Mouse (Mus musculus): ENCODE results near the gene Mpdu1.
A peak's percentile ranks its signal among the peaks of the same experiment; 100 is the strongest.
"Not testable (repeated sequence)": the region's sequence is repeated elsewhere in the genome, so short reads cannot be mapped to it uniquely, and the experiment has no call there.

Mpdu1 gene

DNA sequence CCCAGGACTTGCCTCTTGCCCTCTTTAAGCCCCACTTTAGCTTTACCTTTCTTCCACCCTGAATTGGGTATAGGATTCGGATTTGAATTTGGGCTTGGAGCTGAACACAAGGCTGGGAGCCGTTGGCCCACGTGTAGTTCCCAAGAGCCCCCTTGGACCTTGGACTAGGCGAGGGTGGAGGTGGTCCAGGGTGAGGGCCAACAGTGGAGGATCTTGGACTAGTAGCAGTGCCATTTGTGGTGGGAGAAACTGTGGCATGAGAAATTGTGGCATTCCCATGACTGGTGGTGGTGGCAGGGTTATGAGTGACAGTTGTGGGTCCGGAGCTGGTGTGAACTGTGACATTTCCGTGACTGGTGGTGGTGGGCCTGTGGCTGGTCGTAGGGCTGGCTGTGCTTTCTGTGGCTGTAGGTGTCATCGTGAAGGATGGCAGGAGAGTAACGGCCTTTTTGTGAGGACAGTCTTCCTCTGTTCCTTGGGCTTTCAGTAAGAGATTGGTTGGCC is 3.1 kb upstream of the Mpdu1 start:
- no peak for DNase-seq (ENCODE audit: low spot score)

DNA sequence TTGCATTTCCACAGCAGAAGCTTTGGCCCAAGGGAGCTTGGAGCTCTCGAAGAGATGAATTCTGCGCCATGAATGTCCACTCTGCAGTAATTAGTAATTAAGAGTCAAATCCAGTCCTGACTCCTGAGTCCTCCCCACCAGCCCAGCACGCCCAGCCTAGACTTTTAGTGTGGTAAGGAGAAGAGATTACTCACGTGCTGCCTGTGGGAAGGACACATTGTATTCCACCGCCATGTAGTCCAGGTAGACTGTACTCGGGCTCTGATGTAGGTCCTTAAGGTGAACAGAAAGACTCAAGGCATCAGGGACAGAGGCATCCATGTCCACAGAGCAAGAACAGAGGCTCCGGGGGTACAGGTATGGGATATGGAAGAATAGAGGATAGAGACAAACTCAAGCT is 2.4 kb upstream of the Mpdu1 start:
- DNase-seq (ENCODE audit: low spot score) = no peak

DNA sequence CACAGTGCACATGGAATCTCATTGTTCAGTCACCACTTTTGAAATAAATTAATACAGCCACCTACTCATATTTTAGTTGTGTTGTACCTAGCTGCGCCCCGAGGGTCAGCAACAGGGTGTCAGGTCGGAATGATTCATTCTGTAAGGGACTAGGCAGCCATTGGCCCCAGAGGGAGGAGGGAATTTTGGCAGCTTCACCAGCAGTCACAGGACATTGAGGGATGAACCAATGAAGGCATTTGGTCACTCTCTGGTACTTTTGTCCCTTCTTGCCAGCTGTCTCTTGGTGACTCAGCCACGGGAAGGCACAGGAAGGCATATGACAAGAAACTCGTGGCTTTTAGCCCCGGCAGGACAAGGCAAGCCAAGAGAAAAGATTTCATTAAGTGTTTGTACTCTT is 1.4 kb upstream of the Mpdu1 start:
- DNase-seq (ENCODE audit: low spot score) = no peak

DNA sequence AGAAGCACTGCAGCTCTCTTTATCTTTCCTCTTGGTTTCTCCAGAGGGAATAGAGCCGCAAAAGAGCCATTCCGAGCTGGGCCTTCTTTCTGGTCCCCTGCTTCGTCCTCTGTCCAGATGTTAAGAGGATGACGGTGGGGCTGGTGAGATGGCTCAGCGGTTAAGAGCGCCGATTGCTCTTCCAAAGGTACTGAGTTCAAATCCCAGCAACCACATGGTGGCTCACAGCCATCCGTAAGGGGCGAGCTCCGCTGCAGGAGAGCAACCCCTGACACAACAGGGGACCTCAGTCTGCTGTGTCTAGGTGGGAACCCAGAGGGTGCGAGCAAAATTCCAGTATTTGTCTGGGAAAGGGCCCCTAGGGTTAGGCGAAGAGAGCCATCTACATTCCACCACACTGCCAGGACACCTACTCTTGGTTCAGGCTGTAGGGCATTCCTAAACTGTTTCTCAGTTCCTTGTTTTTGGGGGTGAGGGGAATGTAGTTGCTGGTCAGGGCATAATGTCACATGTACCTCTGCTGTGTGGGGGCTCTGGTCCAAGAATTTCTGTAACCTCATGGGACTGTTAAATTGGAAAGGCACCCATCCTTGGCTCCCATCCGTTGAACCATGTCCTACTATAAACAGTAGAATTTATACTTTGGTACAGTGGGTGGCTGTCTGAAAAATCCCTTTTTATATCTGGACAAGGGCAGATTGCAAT is 677 bp upstream of the Mpdu1 start:
- DNase-seq (ENCODE audit: low spot score) = no peak

DNA sequence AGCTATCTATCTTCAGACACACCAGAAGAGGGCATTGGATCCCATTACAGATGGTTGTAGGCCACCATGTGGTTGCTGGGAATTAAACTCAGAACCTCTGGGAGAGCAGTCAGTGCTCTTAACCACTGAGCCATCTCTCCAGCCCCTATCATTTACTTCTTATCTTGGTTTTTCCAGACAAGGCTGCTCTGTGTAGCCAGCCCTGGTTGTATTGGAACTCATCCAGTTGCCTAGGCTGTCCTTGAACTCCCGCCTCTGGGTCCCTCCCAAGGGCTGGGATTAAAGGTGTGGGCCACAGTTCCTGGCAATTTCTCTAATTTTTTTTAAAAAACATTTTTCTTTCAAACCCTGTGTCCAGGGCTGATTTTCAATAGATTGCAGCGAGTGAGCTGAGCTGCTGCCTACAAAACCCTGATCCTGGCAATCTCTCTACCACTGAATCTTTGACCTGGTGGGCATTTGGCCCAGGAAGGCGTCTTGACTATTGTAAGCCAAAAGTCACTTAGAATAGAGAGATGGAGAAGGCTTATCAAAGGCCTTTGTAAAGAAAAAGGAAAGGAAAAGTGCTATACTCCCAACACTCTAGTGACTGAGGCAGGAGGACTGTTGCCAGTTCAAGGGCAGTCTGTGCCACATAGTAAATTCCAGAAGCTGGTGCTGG is 1.1 kb downstream of the Mpdu1 start:
- no peak for DNase-seq (ENCODE audit: low spot score)

DNA sequence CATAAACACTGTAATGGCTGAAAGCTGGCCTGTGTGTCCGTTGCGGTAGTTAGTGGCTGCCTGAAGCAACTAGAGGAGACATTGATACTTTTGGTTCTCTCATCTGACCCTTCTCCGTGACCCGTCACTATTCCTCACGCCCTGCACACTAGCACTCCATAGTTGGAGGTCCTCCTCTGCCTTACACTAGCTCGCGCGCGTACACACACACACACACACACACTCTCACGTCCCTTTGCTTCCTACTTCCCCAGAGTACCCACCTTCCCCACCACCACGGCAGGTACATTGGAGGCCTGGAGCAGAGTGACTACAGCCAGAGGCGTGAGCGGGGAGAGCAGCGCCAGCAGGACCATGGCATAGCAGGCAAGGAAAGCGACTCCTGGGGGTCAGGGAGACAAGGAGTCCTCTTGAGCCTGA is 5.0 kb downstream of the Mpdu1 start:
- DNase-seq (ENCODE audit: low spot score) = no peak

DNA sequence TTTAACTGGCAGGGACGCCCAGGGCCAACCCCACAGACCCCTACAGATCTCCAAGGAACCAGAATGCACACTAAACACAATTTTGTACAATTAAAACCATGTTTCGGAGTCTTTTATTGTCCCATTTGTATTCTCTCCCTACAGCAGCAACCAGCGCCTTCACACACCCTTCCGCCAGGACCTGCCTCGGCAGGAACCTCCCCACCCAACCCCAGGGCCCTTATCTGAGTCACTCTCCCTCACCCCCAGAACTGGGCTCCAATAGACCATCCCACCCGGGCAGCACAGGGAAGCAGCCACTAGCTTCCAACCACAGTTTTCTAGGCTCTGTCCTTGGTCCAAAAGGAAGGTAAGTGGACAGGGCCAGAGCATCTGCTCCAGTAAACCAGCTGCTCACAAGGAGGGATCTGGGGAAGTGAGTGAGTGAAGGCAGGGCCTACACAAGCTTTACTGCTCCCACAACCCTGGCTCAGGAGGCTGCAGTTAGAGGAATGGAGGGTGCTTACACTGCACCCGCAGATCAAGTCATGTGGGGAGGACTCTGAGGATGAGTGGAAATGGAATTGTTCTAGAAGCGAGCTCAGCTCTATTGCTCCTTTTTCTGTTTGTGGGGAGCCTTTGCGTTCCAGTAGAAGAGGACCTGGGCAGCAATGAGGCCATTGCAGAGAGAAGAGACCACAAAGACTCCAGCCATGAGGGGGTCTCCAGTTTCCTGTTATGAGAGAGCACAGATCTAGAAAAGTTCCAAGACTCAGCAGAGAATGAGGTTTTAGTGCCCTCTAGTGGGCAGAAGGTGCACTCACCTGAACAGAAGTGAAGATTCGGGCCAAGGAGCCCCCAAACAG is 5.6 kb downstream of the Mpdu1 start:
- no peak for DNase-seq (ENCODE audit: low spot score)

DNA sequence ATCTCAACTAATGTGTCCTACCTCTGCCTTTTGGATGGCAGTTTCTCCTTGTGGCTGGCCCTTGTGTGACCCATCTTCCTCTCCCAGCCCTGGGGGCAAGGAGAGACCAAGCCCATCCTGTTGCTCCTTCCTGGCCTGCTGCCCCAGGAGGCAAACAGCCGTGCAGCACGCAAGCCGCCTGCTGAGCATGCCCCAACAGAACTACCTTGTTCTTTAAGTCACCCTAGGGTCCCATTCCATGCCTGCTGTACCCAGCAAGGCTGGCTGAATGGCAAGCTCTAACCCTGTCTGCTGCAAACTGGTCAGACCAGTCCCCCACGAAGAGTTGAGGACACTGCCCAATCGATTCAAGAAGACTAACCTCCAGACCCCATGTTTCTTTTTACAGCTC is 6.4 kb downstream of the Mpdu1 start:
- no peak for DNase-seq (ENCODE audit: low spot score)

DNA sequence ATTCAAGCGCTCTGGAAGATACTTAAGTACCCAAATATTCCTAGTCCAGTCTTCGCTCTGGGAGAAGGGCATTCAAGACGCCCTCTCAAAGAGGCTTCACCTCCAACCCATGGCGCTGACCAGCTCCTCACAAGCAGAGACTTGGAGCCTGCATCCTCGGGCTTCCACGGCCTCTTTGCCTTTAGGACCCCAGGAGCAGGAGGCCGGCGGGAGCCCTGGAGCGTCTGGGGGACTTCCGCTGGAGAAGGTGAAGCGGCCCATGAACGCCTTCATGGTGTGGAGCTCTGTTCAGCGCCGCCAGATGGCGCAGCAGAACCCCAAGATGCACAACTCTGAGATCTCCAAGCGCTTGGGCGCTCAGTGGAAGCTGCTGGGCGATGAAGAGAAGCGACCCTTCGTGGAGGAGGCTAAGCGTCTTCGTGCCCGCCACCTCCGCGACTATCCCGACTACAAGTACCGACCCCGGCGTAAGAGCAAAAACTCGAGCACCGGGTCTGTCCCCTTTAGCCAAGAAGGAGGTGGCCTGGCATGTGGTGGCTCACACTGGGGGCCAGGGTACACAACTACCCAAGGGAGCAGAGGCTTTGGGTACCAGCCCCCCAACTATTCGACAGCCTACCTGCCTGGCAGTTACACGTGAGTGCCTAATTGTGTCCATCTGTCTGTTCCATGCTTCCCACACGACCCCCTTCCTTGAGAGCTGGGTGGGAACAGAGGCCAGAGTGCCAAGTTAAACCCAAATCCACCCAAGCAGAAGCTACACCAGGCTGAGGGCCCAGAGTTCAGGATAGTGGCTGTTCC is 7.0 kb downstream of the Mpdu1 start, which contains the start of gene Sox15:
Sox15 (plus strand) TSS at position 51 of the 801 bp plus-strand sequence.
- DNase-seq (ENCODE audit: low spot score) = peak; percentile 56

DNA sequence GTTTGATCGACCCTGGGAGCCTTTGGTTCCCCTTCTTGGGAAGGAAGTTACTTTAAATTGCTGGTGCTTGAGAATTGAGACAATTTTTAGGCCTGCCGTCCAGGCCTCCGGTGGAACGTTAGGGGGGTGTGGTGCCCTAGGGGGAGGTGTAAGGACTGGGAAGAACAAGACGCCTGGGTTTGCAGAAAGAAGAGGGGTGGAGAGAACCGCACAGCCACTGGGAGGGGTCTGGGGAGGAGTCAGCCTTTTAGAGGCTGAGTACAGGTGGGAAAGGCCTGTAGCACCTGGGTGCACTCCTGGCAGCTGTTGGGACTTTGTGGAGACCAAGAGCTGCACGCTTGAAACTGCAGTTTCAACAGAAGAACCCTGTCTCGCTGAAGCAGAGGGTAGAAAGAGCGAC is 7.7 kb downstream of the Mpdu1 start:
- no peak for DNase-seq (ENCODE audit: low spot score)

DNA sequence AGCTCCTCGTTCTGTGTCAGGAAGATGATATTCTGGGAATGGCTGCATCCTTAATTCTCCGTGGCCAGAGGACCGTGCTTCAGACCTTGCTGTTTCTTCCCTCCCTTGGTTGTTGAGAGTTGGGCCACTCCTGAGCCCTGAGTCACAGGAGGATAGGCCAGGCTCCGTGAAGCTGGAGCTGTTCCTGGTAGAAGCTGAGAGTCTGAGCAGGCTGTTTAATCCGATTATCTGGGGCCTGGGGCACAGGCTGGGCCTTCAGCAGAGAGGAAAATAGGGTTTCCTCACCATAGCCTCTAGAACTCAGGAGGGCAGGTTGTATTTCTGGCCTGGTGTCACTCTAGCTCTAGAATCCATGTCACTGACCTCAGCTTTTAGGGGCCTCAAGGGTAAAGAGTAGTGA is 9.0 kb downstream of the Mpdu1 start:
- no peak for DNase-seq (ENCODE audit: low spot score)

DNA sequence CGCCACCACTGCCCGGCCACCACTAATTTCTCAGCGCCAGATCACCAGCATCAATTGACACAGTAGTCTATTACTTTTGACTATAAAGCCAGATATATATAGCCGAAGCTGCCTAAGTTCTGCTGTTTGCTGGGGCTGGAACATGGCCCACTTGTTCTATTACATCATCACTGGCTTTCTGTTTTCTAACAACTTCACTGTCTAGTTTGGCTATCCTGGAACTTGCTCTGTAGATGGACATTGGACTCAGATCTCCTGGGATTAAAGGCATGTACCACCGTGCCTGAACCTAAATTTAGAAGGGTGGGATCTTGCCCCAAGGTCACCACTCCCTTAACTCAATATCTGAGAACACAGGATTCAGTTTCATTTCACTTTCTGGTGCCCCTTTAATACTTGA is 16.6 kb downstream of the Mpdu1 start:
- DNase-seq (ENCODE audit: low spot score) = no peak

DNA sequence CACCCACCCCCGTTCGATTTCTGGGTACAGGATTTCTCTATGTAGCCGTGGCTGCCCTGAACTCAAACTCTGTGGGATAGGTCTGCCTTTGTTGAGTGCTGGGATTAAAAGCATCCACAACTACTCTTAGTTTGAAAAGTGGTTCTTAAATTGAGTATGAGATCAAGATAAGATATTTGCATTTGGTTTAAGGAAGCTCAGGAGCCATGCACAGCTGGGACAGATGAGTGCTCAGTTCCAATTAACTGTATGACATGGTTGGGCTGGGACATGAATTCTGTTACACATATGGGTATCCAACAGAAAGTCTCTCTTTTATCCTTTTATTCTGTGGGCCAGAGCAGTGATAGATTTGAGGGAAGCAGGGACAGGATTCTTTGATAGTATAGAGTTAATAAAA is 27.0 kb downstream of the Mpdu1 start:
- DNase-seq (ENCODE audit: low spot score) = no peak

DNA sequence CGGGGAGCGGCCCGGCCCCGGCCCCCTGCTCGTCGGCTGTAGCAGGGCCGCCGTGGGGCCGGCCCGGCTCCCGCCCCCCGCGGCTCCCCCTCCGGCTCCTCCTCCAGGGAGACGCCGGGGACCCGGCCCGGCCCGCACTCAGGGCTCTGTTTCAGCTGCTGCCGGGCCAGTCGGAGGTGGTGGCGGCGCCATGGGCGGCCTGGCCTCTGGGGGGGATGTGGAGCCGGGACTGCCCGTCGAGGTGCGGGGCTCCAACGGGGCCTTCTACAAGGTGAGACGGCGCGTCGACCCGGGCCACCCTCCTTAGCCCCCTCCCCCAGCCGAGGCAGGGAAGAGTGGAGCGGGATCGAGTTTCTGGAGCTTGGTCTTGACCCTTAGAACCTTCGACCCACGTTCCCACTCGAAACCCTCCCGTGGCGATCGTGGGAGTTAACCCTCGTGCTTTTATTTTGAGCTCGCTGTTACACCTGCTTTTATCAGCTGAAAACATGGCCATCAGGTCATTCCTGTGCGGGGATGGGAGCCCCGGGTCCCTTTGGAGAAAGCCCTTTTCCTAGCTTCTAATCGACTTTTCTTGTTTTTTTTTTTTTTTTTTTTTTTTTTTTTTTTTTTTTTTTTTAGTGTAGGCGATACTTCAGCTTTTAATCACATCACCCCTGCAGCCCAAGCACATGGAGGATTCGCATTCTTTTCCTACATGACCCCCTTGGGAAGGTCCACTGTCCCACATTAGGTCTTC is 29.1 kb downstream of the Mpdu1 start:
- peak; percentile 62 for DNase-seq (ENCODE audit: low spot score)

DNA sequence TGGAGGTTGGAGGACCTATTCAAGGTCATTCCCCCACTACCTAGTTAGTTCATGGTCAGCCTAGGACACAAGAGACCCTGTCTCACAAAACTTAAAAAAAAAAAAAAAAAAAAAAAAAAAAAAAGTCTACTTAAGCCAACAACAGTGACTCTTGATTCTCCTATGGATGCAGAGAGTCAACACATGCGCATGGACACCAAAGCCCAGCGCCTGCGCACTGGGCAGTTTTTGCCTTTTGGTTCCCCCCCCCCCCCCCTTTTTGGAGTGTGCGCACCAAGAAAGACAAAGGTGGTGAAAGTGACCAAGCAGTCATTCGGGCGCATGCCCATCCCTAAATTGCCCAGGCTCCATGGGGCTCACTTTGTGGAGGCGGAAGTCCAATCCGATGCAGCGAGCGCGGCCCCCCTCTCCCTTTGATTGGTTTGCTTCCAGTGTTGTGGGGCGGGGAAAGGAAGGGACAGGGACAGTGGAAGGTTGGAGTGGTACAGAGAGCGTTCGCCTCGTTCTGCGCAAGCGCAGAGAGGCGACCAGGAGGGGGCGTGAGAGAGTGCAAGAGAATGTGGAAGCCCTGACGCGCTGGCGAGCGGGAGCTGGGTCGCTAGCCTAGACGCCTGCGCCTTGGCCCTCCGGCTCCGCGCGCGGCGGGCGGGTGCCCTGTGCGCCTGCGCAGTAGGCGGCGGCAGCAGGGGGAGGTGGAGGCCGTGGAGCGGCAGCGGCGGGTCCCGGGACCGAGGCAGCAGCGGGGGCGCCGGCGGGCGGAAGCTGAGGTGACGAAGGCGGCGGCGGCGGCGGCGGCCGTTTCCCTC is 30.0 kb downstream of the Mpdu1 start, which contains the start of gene Fxr2:
Fxr2 (plus strand) TSS at position 707 of the 806 bp plus-strand sequence.
- DNase-seq (ENCODE audit: low spot score) = peak; percentile 100

DNA sequence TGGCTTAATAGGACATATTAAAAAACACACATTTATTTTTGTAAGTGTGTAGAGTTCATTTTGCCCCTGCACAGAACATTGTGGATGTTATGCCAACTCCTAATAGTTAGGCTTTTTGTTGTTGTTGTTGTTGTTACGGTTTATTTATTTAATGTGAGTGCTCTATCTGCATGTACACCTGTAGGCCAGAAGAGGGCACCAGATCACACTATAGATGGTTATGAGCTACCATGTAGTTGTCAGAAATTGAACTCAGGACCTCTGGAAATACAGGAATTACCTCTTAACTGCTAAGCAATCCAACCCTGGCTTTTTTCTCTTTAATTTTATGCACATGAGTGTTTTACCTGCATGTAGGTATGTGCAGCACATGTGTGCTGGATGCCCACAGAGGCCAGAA is 32.6 kb downstream of the Mpdu1 start:
- no peak for DNase-seq (ENCODE audit: low spot score)

DNA sequence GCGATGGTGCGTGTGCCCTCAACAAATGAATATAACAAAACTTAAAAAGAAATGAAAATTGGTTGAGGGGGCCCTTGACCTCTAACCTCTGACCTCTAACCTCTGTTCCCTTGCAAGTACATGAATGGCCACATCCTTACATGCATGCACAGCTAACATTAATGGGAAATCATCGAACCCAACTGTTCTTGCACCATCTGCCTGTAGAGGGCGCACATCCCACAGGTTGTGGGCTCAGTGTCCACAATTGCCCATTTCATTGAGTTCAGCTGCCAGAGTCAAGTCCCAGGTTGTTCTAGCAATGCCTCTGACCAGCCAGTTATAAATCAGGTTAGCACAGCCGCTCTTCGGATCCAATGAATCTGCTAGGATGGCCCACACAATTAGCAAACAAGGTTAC is 34.2 kb downstream of the Mpdu1 start:
- peak; percentile 69 for DNase-seq (ENCODE audit: low spot score)

DNA sequence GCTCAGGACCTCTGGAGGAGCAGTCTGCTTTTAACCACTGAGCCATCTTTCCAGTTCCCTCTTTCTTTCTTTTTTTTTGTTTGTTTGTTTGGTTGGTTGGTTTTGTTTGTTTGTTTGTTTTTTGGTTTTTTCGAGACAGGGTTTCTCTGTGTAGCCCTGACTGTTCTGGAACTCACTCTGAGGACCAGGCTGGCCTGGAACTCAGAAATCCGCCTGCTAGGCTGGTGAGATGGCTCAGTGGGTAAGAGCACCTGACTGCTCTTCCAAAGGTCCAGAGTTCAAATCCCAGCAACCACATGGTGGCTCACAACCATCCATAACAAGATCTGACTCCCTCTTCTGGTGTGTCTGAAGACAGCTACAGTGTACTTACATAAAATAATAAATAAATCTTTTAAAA is 38.1 kb downstream of the Mpdu1 start:
- DNase-seq (ENCODE audit: low spot score) = not testable (repeated sequence)

DNA sequence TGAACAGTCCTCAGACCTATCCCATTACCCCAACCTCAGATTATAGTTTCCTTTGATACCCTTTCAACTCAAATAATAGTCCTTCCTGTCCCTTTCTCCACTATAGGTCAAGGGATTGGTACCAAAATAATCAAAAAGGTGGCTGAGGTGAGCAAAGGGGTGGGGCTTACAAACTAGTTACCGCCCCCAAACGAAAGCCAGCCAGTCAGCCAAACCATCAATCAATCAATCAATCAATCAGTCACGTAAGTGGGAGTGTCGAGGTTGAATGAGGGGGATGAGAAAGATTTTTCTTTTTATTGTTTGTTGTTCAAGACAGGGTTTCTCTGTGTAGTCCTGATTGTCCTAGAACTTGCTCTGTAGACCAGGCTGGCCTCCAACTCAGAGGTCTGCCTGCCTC is 39.4 kb downstream of the Mpdu1 start:
- no peak for DNase-seq (ENCODE audit: low spot score)

DNA sequence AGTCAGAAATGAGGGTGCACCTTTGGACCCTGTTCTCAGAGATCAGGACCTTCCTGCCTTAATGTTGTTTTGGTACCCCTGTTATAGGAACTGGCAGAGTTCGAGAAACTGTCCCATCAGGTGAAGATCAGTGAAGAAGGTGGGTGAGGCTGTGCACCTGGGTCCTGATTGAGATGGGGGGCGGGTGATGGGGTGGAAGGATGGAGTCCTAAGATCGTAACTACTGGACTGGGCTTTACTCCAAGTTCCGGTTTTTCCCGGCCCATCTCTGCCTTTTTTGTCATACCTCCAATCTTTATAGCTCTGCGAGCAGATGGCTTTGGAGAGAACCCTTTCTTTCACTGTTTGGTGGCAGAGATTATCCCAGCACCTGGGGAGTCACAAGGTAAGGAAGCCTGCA is 40.0 kb downstream of the Mpdu1 start:
- DNase-seq (ENCODE audit: low spot score) = no peak

All from ovary, postnatal 14 days (tissue).